Mouse (Mus musculus) adrenal gland, adult 2 months (tissue): ENCODE results near the gene Fbxo2. TPM values are rescaled to one million over a fixed set of nuclear protein-coding genes. Genes with fewer than 3 reads are reported as not detected.
"Not testable (repeated sequence)": the region's sequence is repeated elsewhere in the genome, so short reads cannot be mapped to it uniquely, and the experiment has no call there.

ENCODE experiments used
- DNase-seq: peaks from one replicate; pipeline ENCODE4 v3.0.0; 2021
- microRNA-seq, 2 experiments: library from miRNA; unstranded; fragments of <30 nt; microRNA quantifications; one replicate each; pipeline ENCODE4 v1.2.0; 2021
- polyA plus RNA-seq: library from polyadenylated mRNA; depleted of rRNA; stranded (reverse); fragments of >200 nt; gene quantifications from 2 replicates; pipeline ENCODE4 v1.2.3, GENCODE M21; 2012; rRNA removed
- total RNA-seq, 2 experiments: library from RNA; stranded (reverse); gene quantifications; 2 replicates each; pipeline ENCODE4 v1.2.3; 2021

The Fbxo2 gene
- total and polyA plus RNA-seq, 3 experiments = 2.5 to 9.5 (median 3.6) TPM

GRCm38 (mm10) chr4:148174495-148174862 is 14.1 kb downstream of the Fbxo2 start:
- no peak for DNase-seq

- DNase-seq = not testable (repeated sequence)
Measured at GRCm38 (mm10) chr4:148176603-148177002, 16.2 kb downstream of the Fbxo2 start.

GRCm38 (mm10) chr4:148177716-148178115 is 17.3 kb downstream of the Fbxo2 start:
- DNase-seq = no peak

- DNase-seq = no peak
Measured at GRCm38 (mm10) chr4:148181483-148181882, 21.1 kb downstream of the Fbxo2 start.

- no peak for DNase-seq
Measured at GRCm38 (mm10) chr4:148182363-148182762, 21.9 kb downstream of the Fbxo2 start.

- DNase-seq = no peak
Measured at GRCm38 (mm10) chr4:148184564-148184963, 24.1 kb downstream of the Fbxo2 start.

- DNase-seq = no peak
Measured at GRCm38 (mm10) chr4:148185819-148186218, 25.4 kb downstream of the Fbxo2 start.

- not testable (repeated sequence) for DNase-seq
Measured at GRCm38 (mm10) chr4:148188767-148189166, 28.3 kb downstream of the Fbxo2 start.

- no peak for DNase-seq
Measured at GRCm38 (mm10) chr4:148192707-148193245, 32.4 kb downstream of the Fbxo2 start.

GRCm38 (mm10) chr4:148194400-148194799 is 34.0 kb downstream of the Fbxo2 start:
- no peak for DNase-seq

- no peak for DNase-seq
Measured at GRCm38 (mm10) chr4:148198721-148199120, 38.3 kb downstream of the Fbxo2 start.

GRCm38 (mm10) chr4:148203557-148203956 is 43.1 kb downstream of the Fbxo2 start:
- DNase-seq = no peak

GRCm38 (mm10) chr4:148204061-148204872 is 43.8 kb downstream of the Fbxo2 start:
- DNase-seq = no peak

GRCm38 (mm10) chr4:148204873-148205232 is 44.4 kb downstream of the Fbxo2 start:
- no peak for DNase-seq

- DNase-seq = no peak
Measured at GRCm38 (mm10) chr4:148214460-148215136, 54.2 kb downstream of the Fbxo2 start.

- no peak for DNase-seq
Measured at GRCm38 (mm10) chr4:148215264-148215900, 55.0 kb downstream of the Fbxo2 start.

Small RNA genes within 50 kb of the gene (microRNA-seq; reads per million reads assigned to microRNA genes)
- gene Mir7022 = 0 reads per million in 2 experiments

Other genes with a start within 250 kb of the Fbxo2 start
- 10 to 100 TPM; 36.4 to 44.0 TPM for gene Plod1, start 223.9 kb upstream of the Fbxo2 start, total RNA-seq
- 36.1 and 46.5 TPM in 2 replicates for gene Plod1, start 223.9 kb upstream of the Fbxo2 start, polyA plus RNA-seq
- 10 to 100 TPM; 44.4 TPM for gene 2510039O18Rik, start 219.7 kb upstream of the Fbxo2 start, total RNA-seq
- gene 2510039O18Rik, start 219.7 kb upstream of the Fbxo2 start, polyA plus RNA-seq = 119 and 120 TPM in 2 replicates
- 1 to 10 TPM in 1 of 2 experiments, not detected in 1; 9.8 TPM for gene Nppb, start 174.8 kb upstream of the Fbxo2 start, total RNA-seq
- gene Nppb, start 174.8 kb upstream of the Fbxo2 start, polyA plus RNA-seq = not detected in 2 replicates
- not detected for gene Nppa, start 159.9 kb upstream of the Fbxo2 start, total RNA-seq
- not detected in 2 replicates for gene Nppa, start 159.9 kb upstream of the Fbxo2 start, polyA plus RNA-seq
- 10 to 100 TPM; 10.4 to 12.2 TPM for gene Clcn6, start 121.8 kb upstream of the Fbxo2 start, total RNA-seq
- gene Clcn6, start 121.8 kb upstream of the Fbxo2 start, polyA plus RNA-seq = 6.5 and 8.6 TPM in 2 replicates
- gene Mthfr, start 121.5 kb upstream of the Fbxo2 start, total RNA-seq = 10 to 100 TPM; 29.2 to 39.3 TPM
- gene Mthfr, start 121.5 kb upstream of the Fbxo2 start, polyA plus RNA-seq = 30.2 and 38.2 TPM in 2 replicates
- 10 to 100 TPM; 75.4 to 97.8 TPM for gene Agtrap, start 72.6 kb upstream of the Fbxo2 start, total RNA-seq
- 135 and 174 TPM in 2 replicates for gene Agtrap, start 72.6 kb upstream of the Fbxo2 start, polyA plus RNA-seq
- gene Mad2l2, start 30.2 kb upstream of the Fbxo2 start, total RNA-seq = 10 to 100 TPM; 23.4 to 27.3 TPM
- gene Mad2l2, start 30.2 kb upstream of the Fbxo2 start, polyA plus RNA-seq = 30.9 and 36.7 TPM in 2 replicates
- gene Draxin, start 29.9 kb upstream of the Fbxo2 start, total RNA-seq = under 1 TPM; 0.14 TPM
- 0.07 and 0.12 TPM in 2 replicates for gene Draxin, start 29.9 kb upstream of the Fbxo2 start, polyA plus RNA-seq
- 10 to 100 TPM; 45.8 to 66.9 TPM for gene Fbxo6, start 8.5 kb upstream of the Fbxo2 start, total RNA-seq
- 102 and 123 TPM in 2 replicates for gene Fbxo6, start 8.5 kb upstream of the Fbxo2 start, polyA plus RNA-seq
- gene Fbxo44, start 139 bp upstream of the Fbxo2 start, total RNA-seq = 10 to 100 TPM; 11.4 to 16.3 TPM
- gene Fbxo44, start 139 bp upstream of the Fbxo2 start, polyA plus RNA-seq = 20.4 and 26.5 TPM in 2 replicates
- under 1 TPM; 0.24 to 0.55 TPM for gene Disp3, start 127.3 kb downstream of the Fbxo2 start, total RNA-seq
- 0.59 and 1.0 TPM in 2 replicates for gene Disp3, start 127.3 kb downstream of the Fbxo2 start, polyA plus RNA-seq